ENCODE assay signal across 8 mouse cellular contexts in genomic region chr12:112950040-112950760, GRCm38 (mm10). TPM values are rescaled to one million over a fixed set of nuclear protein-coding genes. Genes with fewer than 3 reads are reported as not detected.
DNase-seq lines count a peak whose midpoint lies in the region; ATAC-seq and TF ChIP-seq lines count a peak whose summit lies in the region.

No protein-coding gene starts in this region.

- no peaks in the 10 kb centered on the region for H3K79me2 ChIP-seq in heart, adult 2 months (replicated peaks; ENCODE audit: control insufficient read depth, insufficient read depth, low read length)

- TF ChIP-seq POLR2A in heart, adult 2 months (IDR thresholded peaks at IDR 0.05; ENCODE audit: insufficient read depth, low read depth, low read length) = peak; percentile 51; the same call in 1 of the 2 replicates

- H3K4me2 ChIP-seq in embryonic facial prominence, embryonic 13.5 days = peak overlapping the region; percentile 92
- peak overlapping the region; percentile 95 for H3K4me2 ChIP-seq in limb, embryonic 13.5 days (replicated peaks)
- peak overlapping the region; percentile 93 for H3K4me2 ChIP-seq in midbrain, embryonic 15.5 days

- H3K27me3 ChIP-seq in embryonic facial prominence, embryonic 13.5 days = no peaks in the 10 kb centered on the region; the same call in 1 of the 2 replicates
- no peaks in the 10 kb centered on the region for H3K27me3 ChIP-seq in heart, adult 2 months (ENCODE audit: control insufficient read depth, insufficient read depth, low read length)
- H3K27me3 ChIP-seq in limb, embryonic 13.5 days = no peaks in the 10 kb centered on the region
- H3K27me3 ChIP-seq in midbrain, embryonic 15.5 days (replicated peaks) = no peaks in the 10 kb centered on the region

- peak; percentile 83 for DNase-seq in 416B (ENCODE audit: low read depth)
- DNase-seq in adrenal gland, postnatal 4 days (ENCODE audit: low spot score in 2 of 2) = peak; percentile 66 to 75
- DNase-seq in heart, adult 2 months = peak; percentile 90 to 91
- peak; percentile 76 to 80 for DNase-seq in kidney, adult 8-10 months
- DNase-seq in spleen, postnatal 10 days (ENCODE audit: low spot score in 2 of 2) = peak; percentile 55 to 84

- intact Hi-C loops in heart, adult 2 months (cut with DNase I) = loop anchor here (5.0 kb wide), 1 partner anchor 192 kb away; the partner anchor contains the start of gene Crip2

- H3K9ac ChIP-seq in embryonic facial prominence, embryonic 13.5 days = peak overlapping the region; percentile 83
- peak overlapping the region; percentile 67 for H3K9ac ChIP-seq in heart, adult 2 months (ENCODE audit: low read depth, low read length)
- peak overlapping the region; percentile 79 for H3K9ac ChIP-seq in limb, embryonic 13.5 days
- H3K9ac ChIP-seq in midbrain, embryonic 15.5 days = peak overlapping the region; percentile 94

- H3K36me3 ChIP-seq in embryonic facial prominence, embryonic 13.5 days = no peaks in the 10 kb centered on the region
- H3K36me3 ChIP-seq in heart, adult 2 months (ENCODE audit: control insufficient read depth, insufficient read depth, low read length) = no peaks in the 10 kb centered on the region
- H3K36me3 ChIP-seq in limb, embryonic 13.5 days = peaks cover 3% of the 10 kb centered on the region; the same call in 1 of the 2 replicates
- H3K36me3 ChIP-seq in midbrain, embryonic 15.5 days (replicated peaks) = no peaks in the 10 kb centered on the region

- no peak for TF ChIP-seq CTCF in heart, adult 2 months (IDR thresholded peaks at IDR 0.05)

- under 1% methylated on average over 58 of the region's 58 CpGs for WGBS in embryonic facial prominence, embryonic 13.5 days
- WGBS in heart, adult 2 months = under 1% methylated on average over 58 of the region's 58 CpGs
- WGBS in limb, embryonic 13.5 days = under 1% methylated on average over 53 of the region's 58 CpGs
- WGBS in midbrain, embryonic 15.5 days = under 1% methylated on average over 58 of the region's 58 CpGs

- H3K27ac ChIP-seq in embryonic facial prominence, embryonic 13.5 days = peak overlapping the region; percentile 69
- peak overlapping the region; percentile 81 for H3K27ac ChIP-seq in heart, adult 2 months
- peak overlapping the region; percentile 44; the same call in 1 of the 2 replicates for H3K27ac ChIP-seq in limb, embryonic 13.5 days
- H3K27ac ChIP-seq in midbrain, embryonic 15.5 days = peak overlapping the region; percentile 94

- no peak for TF ChIP-seq EP300 in heart, adult 2 months (IDR thresholded peaks at IDR 0.05; ENCODE audit: insufficient read depth, low read depth, low read length)

- H3K9me3 ChIP-seq in embryonic facial prominence, embryonic 13.5 days = no peaks in the 10 kb centered on the region
- H3K9me3 ChIP-seq in limb, embryonic 13.5 days = no peaks in the 10 kb centered on the region
- no peaks in the 10 kb centered on the region for H3K9me3 ChIP-seq in midbrain, embryonic 15.5 days

- peak overlapping the region; percentile 66 for H3K4me3 ChIP-seq in embryonic facial prominence, embryonic 13.5 days
- H3K4me3 ChIP-seq in heart, adult 2 months = peak overlapping the region; percentile 62
- H3K4me3 ChIP-seq in limb, embryonic 13.5 days = peak overlapping the region; percentile 62
- H3K4me3 ChIP-seq in midbrain, embryonic 15.5 days = peak overlapping the region; percentile 68

- H3K4me1 ChIP-seq in embryonic facial prominence, embryonic 13.5 days = peaks cover 14% of the 10 kb centered on the region
- peaks cover 23% of the 10 kb centered on the region for H3K4me1 ChIP-seq in heart, adult 2 months (ENCODE audit: control insufficient read depth, insufficient read depth, low read length)
- peaks cover 29% of the 10 kb centered on the region for H3K4me1 ChIP-seq in limb, embryonic 13.5 days
- peaks cover 22% of the 10 kb centered on the region for H3K4me1 ChIP-seq in midbrain, embryonic 15.5 days

- peak; percentile 81 for ATAC-seq in embryonic facial prominence, embryonic 13.5 days (ENCODE audit: insufficient number of reproducible peaks, insufficient read depth, low FRiP score, low TSS enrichment, low read depth)
- ATAC-seq in limb, embryonic 13.5 days (ENCODE audit: low FRiP score, low read depth) = peak; percentile 84
- ATAC-seq in midbrain, embryonic 15.5 days (replicated peaks) = peak; percentile 90

RNA-seq across cellular contexts. Expression of gene Nudt14, which starts 8.3 kb away (rescaled TPM):
- 10 to 100 TPM; 42.1 to 46.3 TPM for total RNA-seq in adrenal gland, postnatal 4 days (2021)
- 83.4 and 103 TPM in 2 replicates for polyA plus RNA-seq in embryonic facial prominence, embryonic 13.5 days (2015; fragmentation: Nextera tagmentation; extraction: Ambion mirVana)
- 1 to 10 TPM; 5.7 to 8.6 TPM for total RNA-seq in heart, adult 2 months (2021)
- 11.4 and 14.8 TPM in 2 replicates for polyA plus RNA-seq in heart, adult 2 months (2012; rRNA removed)
- polyA plus RNA-seq in limb, embryonic 13.5 days (2015; fragmentation: Nextera tagmentation; extraction: Ambion mirVana) = 83.8 and 88.9 TPM in 2 replicates
- 60.6 and 60.8 TPM in 2 replicates for polyA plus RNA-seq in midbrain, embryonic 15.5 days (2015; fragmentation: Nextera tagmentation; extraction: Ambion mirVana)

RNA-seq across cellular contexts. Expression of gene Jag2, which starts 20.6 kb away (rescaled TPM):
- total RNA-seq in adrenal gland, postnatal 4 days (2021) = 10 to 100 TPM; 15.2 to 18.3 TPM
- polyA plus RNA-seq in embryonic facial prominence, embryonic 13.5 days (2015; fragmentation: Nextera tagmentation; extraction: Ambion mirVana) = 7.4 and 11.5 TPM in 2 replicates
- 10 to 100 TPM; 25.4 to 27.4 TPM for total RNA-seq in heart, adult 2 months (2021)
- polyA plus RNA-seq in heart, adult 2 months (2012; rRNA removed) = 34.4 and 35.5 TPM in 2 replicates
- polyA plus RNA-seq in limb, embryonic 13.5 days (2015; fragmentation: Nextera tagmentation; extraction: Ambion mirVana) = 5.9 and 7.8 TPM in 2 replicates
- 16.4 and 18.4 TPM in 2 replicates for polyA plus RNA-seq in midbrain, embryonic 15.5 days (2015; fragmentation: Nextera tagmentation; extraction: Ambion mirVana)

RNA-seq across cellular contexts. Expression of gene Btbd6, which starts 26.1 kb away (rescaled TPM):
- total RNA-seq in adrenal gland, postnatal 4 days (2021) = 10 to 100 TPM; 27.1 to 29.2 TPM
- polyA plus RNA-seq in embryonic facial prominence, embryonic 13.5 days (2015; fragmentation: Nextera tagmentation; extraction: Ambion mirVana) = 29.3 and 29.5 TPM in 2 replicates
- 10 to 100 TPM; 21.8 to 24.3 TPM for total RNA-seq in heart, adult 2 months (2021)
- polyA plus RNA-seq in heart, adult 2 months (2012; rRNA removed) = 26.7 and 27.4 TPM in 2 replicates
- 26.7 and 27.5 TPM in 2 replicates for polyA plus RNA-seq in limb, embryonic 13.5 days (2015; fragmentation: Nextera tagmentation; extraction: Ambion mirVana)
- polyA plus RNA-seq in midbrain, embryonic 15.5 days (2015; fragmentation: Nextera tagmentation; extraction: Ambion mirVana) = 57.4 and 60.2 TPM in 2 replicates

RNA-seq across cellular contexts. Expression of gene Brf1, which starts 50.3 kb away (rescaled TPM):
- 10 to 100 TPM; 81.9 to 82.9 TPM for total RNA-seq in adrenal gland, postnatal 4 days (2021)
- polyA plus RNA-seq in embryonic facial prominence, embryonic 13.5 days (2015; fragmentation: Nextera tagmentation; extraction: Ambion mirVana) = 74.9 and 80.1 TPM in 2 replicates
- total RNA-seq in heart, adult 2 months (2021) = 10 to 100 TPM; 22.3 to 25.1 TPM
- polyA plus RNA-seq in heart, adult 2 months (2012; rRNA removed) = 22.4 and 29.3 TPM in 2 replicates
- polyA plus RNA-seq in limb, embryonic 13.5 days (2015; fragmentation: Nextera tagmentation; extraction: Ambion mirVana) = 71.4 and 74.0 TPM in 2 replicates
- polyA plus RNA-seq in midbrain, embryonic 15.5 days (2015; fragmentation: Nextera tagmentation; extraction: Ambion mirVana) = 56.0 and 58.5 TPM in 2 replicates

Comparison
In these comparisons a context has a peak if more than half of its experiments do, and no peak if none do; other contexts are left out.
1. Peak in every context shown above with its lines: DNase-seq, ATAC-seq, H3K4me3 ChIP-seq and H3K27ac ChIP-seq.
2. H3K27ac ChIP-seq: peak in every context shown above with its lines; median percentile 94 in midbrain, embryonic 15.5 days; 81 in heart, adult 2 months; 69 in embryonic facial prominence, embryonic 13.5 days; 44 in limb, embryonic 13.5 days.